Mouse (Mus musculus) lung, postnatal 0 days (tissue): Measurements from ENCODE around the gene Hba-x. TPM values are rescaled to one million over a fixed set of nuclear protein-coding genes. Genes with fewer than 3 reads are reported as not detected.

ENCODE experiments used
- ATAC-seq: fragments of 200-750 bp; cut with Nextera tagmentation; 2 replicates; pipeline ENCODE4 v1.8.0; 2017; ENCODE audit warnings: moderate library complexity
- DNase-seq: peaks from one replicate; pipeline ENCODE4 v3.0.0-alpha.2; 2016; ENCODE audit warnings: low spot score
- H3K27ac ChIP-seq: fragments of 300-500 bp; sonication (generic); 2 replicates; pipeline ENCODE4 v1.5.1; 2014; ENCODE audit warnings: antibody characterized with exemption, mild to moderate bottlenecking, low read length, mixed read lengths
- H3K27me3 ChIP-seq: fragments of 300-500 bp; sonication (generic); replicated peaks from 2 replicates; pipeline ENCODE4 v1.6.1; 2014; ENCODE audit warnings: low read length, mixed read lengths; ENCODE audit not compliant: insufficient read depth
- H3K36me3 ChIP-seq: fragments of 300-500 bp; sonication (generic); 2 replicates; pipeline ENCODE4 v1.6.1; 2014; ENCODE audit warnings: low read length, mixed read lengths; ENCODE audit not compliant: insufficient read depth
- H3K4me1 ChIP-seq: fragments of 300-500 bp; sonication (generic); 2 replicates; pipeline ENCODE4 v1.6.1; 2014; ENCODE audit warnings: antibody characterized with exemption, low read depth, low read length, mixed read lengths; ENCODE audit not compliant: insufficient read depth
- H3K4me2 ChIP-seq: fragments of 300-500 bp; sonication (generic); replicated peaks from 2 replicates; pipeline ENCODE4 v1.6.1; 2014; ENCODE audit warnings: low read depth, mild to moderate bottlenecking, low read length, moderate library complexity, mixed read lengths
- H3K4me3 ChIP-seq: fragments of 300-500 bp; sonication (generic); 2 replicates; pipeline ENCODE4 v1.5.1; 2014; ENCODE audit warnings: low read depth, low read length
- H3K9ac ChIP-seq: fragments of 300-500 bp; sonication (generic); replicated peaks from 2 replicates; pipeline ENCODE4 v1.6.1; 2014; ENCODE audit warnings: low read depth, mild to moderate bottlenecking
- H3K9me3 ChIP-seq: fragments of 300-500 bp; sonication (generic); 2 replicates; pipeline ENCODE4 v1.6.1; 2016; ENCODE audit warnings: low read length, mixed read lengths
- CTCF ChIP-seq: IDR thresholded peaks from 2 replicates; pipeline ENCODE4 v1.5.1; 2016; ENCODE audit warnings: antibody characterized with exemption, mild to moderate bottlenecking
- EP300 ChIP-seq: IDR thresholded peaks from 2 replicates; pipeline ENCODE4 v1.6.1; 2016; ENCODE audit warnings: antibody characterized with exemption, mild to moderate bottlenecking, control low read depth
- WGBS: fragments of 180-500 bp; shearing (Covaris S2); extraction: QIAGEN DNeasy Blood & Tissue Kit; methylation state at CpG from one replicate; pipeline ENCODE4 v1.1.7; 2014; 5-methylcytosine and 5-hydroxymethylcytosine counted together
- polyA plus RNA-seq: library from polyadenylated mRNA; unstranded; fragments of >200 nt; fragmentation: Nextera tagmentation; extraction: Ambion mirVana; gene quantifications from 2 replicates; pipeline ENCODE4 v1.2.1, GENCODE M21; 2015

Gene Hba-x
- polyA plus RNA-seq, 1 experiment from 2014 or later, result 5.0 TPM

- Histone ChIP-seq H3K27me3 (no peaks in the 10 kb centered on the region), H3K4me3 (no peak overlapping the region), H3K9me3 (no peaks in the 10 kb centered on the region), H3K36me3 (0 out of 2 replicates have a peak, but pooled peaks cover 5% of the 10 kb centered on the region), H3K4me2 (no peak overlapping the region), H3K4me1 (no peaks in the 10 kb centered on the region; the same call in 1 of the 2 replicates), H3K27ac (no peak overlapping the region), H3K9ac (no peak overlapping the region)
- ATAC-seq, result peak; percentile 14; the same call in 1 of the 2 replicates
- 74% methylated on average over 10 of the region's 10 CpGs for WGBS
- TF ChIP-seq CTCF, result no peak
- TF ChIP-seq EP300, result no peak
- no peak for DNase-seq
Observed at GRCm38 (mm10) chr11:32232848-32233247, 43.4 kb upstream of the Hba-x start.

GRCm38 (mm10) chr11:32233895-32234294 lies 42.3 kb upstream of the Hba-x start:
- H3K9ac ChIP-seq, result no peak overlapping the region
- no peak overlapping the region for H3K4me3 ChIP-seq
- no peaks in the 10 kb centered on the region for H3K27me3 ChIP-seq
- H3K4me1 ChIP-seq, result no peaks in the 10 kb centered on the region; the same call in 1 of the 2 replicates
- TF ChIP-seq CTCF (no peak), EP300 (no peak)
- H3K27ac ChIP-seq, result no peak overlapping the region
- H3K4me2 ChIP-seq, result no peak overlapping the region
- 0 out of 2 replicates have a peak, but pooled peaks cover 5% of the 10 kb centered on the region for H3K36me3 ChIP-seq
- DNase-seq, result no peak
- no peak for ATAC-seq
- no peaks in the 10 kb centered on the region for H3K9me3 ChIP-seq
- 91% methylated on average over 3 of the region's 3 CpGs for WGBS

GRCm38 (mm10) chr11:32234816-32235485 lies 41.2 kb upstream of the Hba-x start:
- Histone ChIP-seq H3K36me3 (0 out of 2 replicates have a peak, but pooled peaks cover 5% of the 10 kb centered on the region), H3K4me2 (no peak overlapping the region), H3K4me3 (no peak overlapping the region), H3K27ac (no peak overlapping the region), H3K9ac (no peak overlapping the region), H3K4me1 (no peaks in the 10 kb centered on the region; the same call in 1 of the 2 replicates), H3K9me3 (no peaks in the 10 kb centered on the region), H3K27me3 (no peaks in the 10 kb centered on the region)
- TF ChIP-seq CTCF (no peak), EP300 (no peak)
- no peak for ATAC-seq
- no peak for DNase-seq
- 90% methylated on average over 6 of the region's 6 CpGs for WGBS

- DNase-seq, result peak; percentile 59
Observed at GRCm38 (mm10) chr11:32235646-32236045, 40.6 kb upstream of the Hba-x start.

GRCm38 (mm10) chr11:32236132-32236531 lies 40.1 kb upstream of the Hba-x start:
- no peak overlapping the region for H3K9ac ChIP-seq
- WGBS, result 64% methylated on average over 2 of the region's 2 CpGs
- H3K36me3 ChIP-seq, result peaks cover 11% of the 10 kb centered on the region; the same call in 1 of the 2 replicates

More at GRCm38 (mm10) chr11:32235646-32236045, 40.6 kb upstream of the Hba-x start:
- Histone ChIP-seq H3K36me3 (peaks cover 6% of the 10 kb centered on the region; the same call in 1 of the 2 replicates), H3K27me3 (no peaks in the 10 kb centered on the region), H3K9me3 (no peaks in the 10 kb centered on the region), H3K4me3 (no peak overlapping the region), H3K27ac (no peak overlapping the region), H3K9ac (no peak overlapping the region), H3K4me2 (no peak overlapping the region), H3K4me1 (no peaks in the 10 kb centered on the region; the same call in 1 of the 2 replicates)
- 32% methylated on average over 3 of the region's 3 CpGs for WGBS
- TF ChIP-seq CTCF (no peak), EP300 (no peak)
- ATAC-seq, result peak; percentile 33

GRCm38 (mm10) chr11:32236712-32237410 lies 39.3 kb upstream of the Hba-x start:
- H3K4me1 ChIP-seq, result no peaks in the 10 kb centered on the region; the same call in 1 of the 2 replicates
- H3K4me3 ChIP-seq, result no peak overlapping the region
- DNase-seq, result peak; percentile 68
- ATAC-seq, result peak; percentile 24; the same call in 1 of the 2 replicates
- no peaks in the 10 kb centered on the region for H3K27me3 ChIP-seq
- H3K36me3 ChIP-seq, result peaks cover 9% of the 10 kb centered on the region; the same call in 1 of the 2 replicates
- no peaks in the 10 kb centered on the region for H3K9me3 ChIP-seq
- WGBS, result 63% methylated on average over 9 of the region's 9 CpGs
- no peak overlapping the region for H3K27ac ChIP-seq
- H3K9ac ChIP-seq, result no peak overlapping the region
- no peak overlapping the region for H3K4me2 ChIP-seq
- TF ChIP-seq EP300 (no peak), CTCF (peak; percentile 79)

More at GRCm38 (mm10) chr11:32236132-32236531, 40.1 kb upstream of the Hba-x start:
- ATAC-seq, result no peak
- Histone ChIP-seq H3K27me3 (no peaks in the 10 kb centered on the region), H3K4me3 (no peak overlapping the region), H3K4me1 (no peaks in the 10 kb centered on the region; the same call in 1 of the 2 replicates), H3K9me3 (no peaks in the 10 kb centered on the region), H3K27ac (no peak overlapping the region), H3K4me2 (no peak overlapping the region)
- no peak for TF ChIP-seq EP300
- TF ChIP-seq CTCF, result no peak
- no peak for DNase-seq
